Mouse (Mus musculus) midbrain, postnatal 0 days (tissue): ENCODE measurements at regions not wholly inside any gene's neighbourhood (a gene's known extent, or its start where the extent isn't known, plus 50 kb on each side); places are given as distances from the start of the nearest gene placed in this dataset.
A peak's percentile ranks its signal among the peaks of the same experiment; 100 is the strongest.

Experiments used
- ATAC-seq: fragments of 200-750 bp; cut with Nextera tagmentation; 2 replicates; pipeline ENCODE4 v1.8.0; 2017; ENCODE audit warnings: moderate number of reproducible peaks, mild to moderate bottlenecking, moderate TSS enrichment, moderate library complexity; ENCODE audit not compliant: low FRiP score
- DNase-seq: peaks from one replicate; pipeline ENCODE4 v3.0.0-alpha.2; 2015; ENCODE audit warnings: low spot score
- H3K27ac ChIP-seq: fragments of 300-500 bp; sonication (generic); 2 replicates; pipeline ENCODE4 v1.5.1; 2014; ENCODE audit warnings: low read depth, mild to moderate bottlenecking, low read length, mixed read lengths
- H3K27me3 ChIP-seq: fragments of 300-500 bp; sonication (generic); 2 replicates; pipeline ENCODE4 v1.6.1; 2014; ENCODE audit warnings: low read length, control low read depth, mixed read lengths; ENCODE audit not compliant: insufficient read depth
- H3K36me3 ChIP-seq: fragments of 300-500 bp; sonication (generic); 2 replicates; pipeline ENCODE4 v1.6.1; 2014; ENCODE audit warnings: low read length, control low read depth, mixed read lengths; ENCODE audit not compliant: insufficient read depth
- H3K4me1 ChIP-seq: fragments of 300-500 bp; sonication (generic); 2 replicates; pipeline ENCODE4 v1.6.1; 2014; ENCODE audit warnings: mild to moderate bottlenecking, control low read depth, antibody characterized with exemption, low read length, mixed read lengths; ENCODE audit not compliant: insufficient read depth
- H3K4me2 ChIP-seq: fragments of 300-500 bp; sonication (generic); 2 replicates; pipeline ENCODE4 v1.6.1; 2014; ENCODE audit warnings: low read depth, mild to moderate bottlenecking, low read length, mixed read lengths; ENCODE audit not compliant: poor library complexity, severe bottlenecking
- H3K4me3 ChIP-seq: fragments of 300-500 bp; sonication (generic); 2 replicates; pipeline ENCODE4 v1.5.1; 2014; ENCODE audit warnings: low read depth, mild to moderate bottlenecking, low read length, moderate library complexity
- H3K9ac ChIP-seq: fragments of 300-500 bp; sonication (generic); replicated peaks from 2 replicates; pipeline ENCODE4 v1.6.1; 2014; ENCODE audit warnings: mild to moderate bottlenecking, low read length, moderate library complexity, mixed read lengths; ENCODE audit not compliant: poor library complexity, severe bottlenecking
- H3K9me3 ChIP-seq: fragments of 300-500 bp; sonication (generic); 2 replicates; pipeline ENCODE4 v1.6.1; 2016; ENCODE audit warnings: low read length, control low read depth
- CTCF ChIP-seq: IDR thresholded peaks from 2 replicates; pipeline ENCODE4 v1.5.1; 2016; ENCODE audit warnings: antibody characterized with exemption, mild to moderate bottlenecking
- WGBS: fragments of 180-500 bp; shearing (Covaris S2); extraction: QIAGEN DNeasy Blood & Tissue Kit; methylation state at CpG from one replicate; pipeline ENCODE4 v1.1.7; 2014; 5-methylcytosine and 5-hydroxymethylcytosine counted together

GRCm38 (mm10) chr15:56837292-56837691 lies 640.1 kb downstream of the Slc22a22 start:
- WGBS, result 94% methylated on average over 1 of the region's 1 CpGs
- Histone ChIP-seq H3K4me3 (no peak overlapping the region), H3K9ac (no peak overlapping the region), H3K4me2 (no peak overlapping the region), H3K27me3 (no peaks in the 10 kb centered on the region), H3K4me1 (no peaks in the 10 kb centered on the region), H3K27ac (no peak overlapping the region), H3K9me3 (no peaks in the 10 kb centered on the region), H3K36me3 (no peaks in the 10 kb centered on the region)
- ATAC-seq (no peak), DNase-seq (no peak)
- no peak for TF ChIP-seq CTCF

DNA sequence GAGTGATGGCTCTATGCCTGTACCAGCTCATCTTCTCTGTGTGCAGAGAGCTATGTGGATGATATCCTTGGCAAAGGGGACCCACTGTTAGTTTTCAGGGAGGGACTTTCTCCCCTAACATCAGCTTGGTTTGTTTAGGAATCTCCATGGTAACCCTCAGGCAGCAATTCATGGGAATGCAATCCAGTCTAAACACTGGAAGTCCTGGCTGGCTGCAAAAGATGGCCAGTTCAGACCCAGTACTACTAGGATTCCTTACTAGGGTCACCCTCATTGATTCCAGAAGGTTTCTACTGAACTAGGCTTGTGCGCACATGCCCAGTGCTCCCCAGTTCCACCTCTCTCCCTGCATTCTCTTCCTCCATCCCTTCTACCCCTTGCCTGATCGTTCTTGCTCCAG lies 642.8 kb downstream of the Slc22a22 start:
- no peak overlapping the region for H3K27ac ChIP-seq
- H3K4me2 ChIP-seq, result no peak overlapping the region
- WGBS, result 86% methylated on average over 2 of the region's 2 CpGs
- H3K9ac ChIP-seq, result no peak overlapping the region
- TF ChIP-seq CTCF, result no peak
- no peaks in the 10 kb centered on the region for H3K27me3 ChIP-seq
- no peaks in the 10 kb centered on the region for H3K36me3 ChIP-seq
- no peaks in the 10 kb centered on the region for H3K4me1 ChIP-seq
- no peak for DNase-seq
- H3K4me3 ChIP-seq, result no peak overlapping the region
- no peaks in the 10 kb centered on the region for H3K9me3 ChIP-seq
- no peak for ATAC-seq

- DNase-seq (no peak), ATAC-seq (no peak)
- no peak overlapping the region for H3K9ac ChIP-seq
- no peaks in the 10 kb centered on the region for H3K9me3 ChIP-seq
- 95% methylated on average over 7 of the region's 7 CpGs for WGBS
- H3K4me1 ChIP-seq, result no peaks in the 10 kb centered on the region
- TF ChIP-seq CTCF, result no peak
- H3K36me3 ChIP-seq, result no peaks in the 10 kb centered on the region
- no peak overlapping the region for H3K27ac ChIP-seq
- no peak overlapping the region for H3K4me2 ChIP-seq
- H3K4me3 ChIP-seq, result no peak overlapping the region
- no peaks in the 10 kb centered on the region for H3K27me3 ChIP-seq
Observed at GRCm38 (mm10) chr15:56832666-56833065, 644.8 kb downstream of the Slc22a22 start.

DNA sequence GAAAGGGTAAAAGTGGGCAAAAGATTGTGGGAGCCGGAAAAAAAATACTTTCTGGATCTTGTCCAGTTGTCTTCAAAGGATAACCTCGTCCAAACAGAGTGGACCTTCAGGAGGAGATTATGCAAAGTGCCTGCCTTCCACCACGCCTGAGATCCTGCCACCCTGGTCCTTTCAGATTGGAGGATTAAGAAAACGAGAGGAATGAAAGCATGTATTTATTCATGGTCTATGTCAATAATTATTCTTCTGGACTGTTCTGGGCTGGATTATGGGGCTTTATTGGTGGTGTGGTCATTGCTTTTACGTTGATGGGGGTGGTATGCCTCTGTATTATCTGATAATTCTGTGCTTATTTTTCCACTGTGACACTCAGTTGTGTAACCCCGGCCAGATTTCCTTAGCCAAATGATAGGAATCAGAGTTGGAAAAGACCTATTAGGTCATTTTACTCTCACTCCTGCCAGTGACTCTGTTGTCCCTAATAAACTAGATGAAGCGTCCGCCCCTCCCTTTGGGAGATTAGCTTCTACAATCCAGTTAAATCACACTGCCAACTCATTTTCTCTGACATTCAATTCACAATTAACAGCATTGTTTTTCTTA lies 656.3 kb downstream of the Slc22a22 start:
- Histone ChIP-seq H3K9ac (no peak overlapping the region), H3K36me3 (no peaks in the 10 kb centered on the region), H3K27ac (no peak overlapping the region), H3K9me3 (no peaks in the 10 kb centered on the region), H3K4me2 (no peak overlapping the region), H3K4me1 (no peaks in the 10 kb centered on the region), H3K4me3 (no peak overlapping the region), H3K27me3 (no peaks in the 10 kb centered on the region)
- 23% methylated on average over 8 of the region's 8 CpGs for WGBS
- DNase-seq, result no peak
- peak; percentile 38; the same call in 1 of the 2 replicates for ATAC-seq
- TF ChIP-seq CTCF, result no peak

GRCm38 (mm10) chr15:56820256-56820976 lies 657.0 kb downstream of the Slc22a22 start:
- H3K4me2 ChIP-seq, result no peak overlapping the region
- no peak overlapping the region for H3K27ac ChIP-seq
- H3K9ac ChIP-seq, result no peak overlapping the region
- no peaks in the 10 kb centered on the region for H3K4me1 ChIP-seq
- ATAC-seq (no peak), DNase-seq (no peak)
- no peaks in the 10 kb centered on the region for H3K27me3 ChIP-seq
- H3K36me3 ChIP-seq, result no peaks in the 10 kb centered on the region
- 33% methylated on average over 4 of the region's 4 CpGs for WGBS
- no peak for TF ChIP-seq CTCF
- H3K9me3 ChIP-seq, result no peaks in the 10 kb centered on the region
- no peak overlapping the region for H3K4me3 ChIP-seq

GRCm38 (mm10) chr15:56818158-56818690 lies 659.2 kb downstream of the Slc22a22 start:
- H3K36me3 ChIP-seq, result no peaks in the 10 kb centered on the region
- TF ChIP-seq CTCF, result no peak
- DNase-seq (no peak), ATAC-seq (no peak)
- no peak overlapping the region for H3K4me2 ChIP-seq
- H3K9ac ChIP-seq, result no peak overlapping the region
- no peak overlapping the region for H3K4me3 ChIP-seq
- no peaks in the 10 kb centered on the region for H3K4me1 ChIP-seq
- H3K27me3 ChIP-seq, result no peaks in the 10 kb centered on the region
- 19% methylated on average over 4 of the region's 4 CpGs for WGBS
- H3K27ac ChIP-seq, result no peak overlapping the region
- no peaks in the 10 kb centered on the region for H3K9me3 ChIP-seq
